Mouse (Mus musculus) ovary, postnatal 14 days (tissue): Measurements from ENCODE around the gene E130114P18Rik.

Experiments used
- DNase-seq: peaks from one replicate; pipeline ENCODE4 v3.0.0; 2022; ENCODE audit warnings: low spot score

The E130114P18Rik gene

GRCm38 (mm10) chr4:97532072-97532471 lies 245.8 kb downstream of the E130114P18Rik start:
- DNase-seq, result no peak

GRCm38 (mm10) chr4:97528517-97528916 lies 249.4 kb downstream of the E130114P18Rik start:
- no peak for DNase-seq
